19 mouse cellular contexts compared by ENCODE assay signal in genomic region chr16:38596099-38596498, GRCm38 (mm10). TPM values are rescaled to one million over a fixed set of nuclear protein-coding genes. Genes with fewer than 3 reads are reported as not detected.
DNase-seq lines count a peak whose midpoint lies in the region; ATAC-seq and TF ChIP-seq lines count a peak whose summit lies in the region.
"Had no signal": no experiment of that assay in that cellular context is flagged by ENCODE, and none has a peak within 500 bp of the region (broad histone marks: within the 10 kb centered on the region; RNA-seq: fewer than 3 reads in every experiment).

No protein-coding gene starts in this region.

- H3K9ac ChIP-seq in midbrain, embryonic 11.5 days (ENCODE audit: low read length): no peak overlapping the region
- H3K9ac ChIP-seq in kidney, embryonic 15.5 days: no peak overlapping the region

- no peak for TF ChIP-seq POLR2A in myocyte (IDR thresholded peaks at IDR 0.05; ENCODE audit: insufficient read length, low read depth)

- H3K27me3 ChIP-seq in midbrain, embryonic 11.5 days (ENCODE audit: control insufficient read depth, insufficient read depth, low read length): no peaks in the 10 kb centered on the region
- no peaks in the 10 kb centered on the region for H3K27me3 ChIP-seq in midbrain, embryonic 10.5 days (ENCODE audit: low read depth, poor library complexity, severe bottlenecking)
- no peaks in the 10 kb centered on the region for H3K27me3 ChIP-seq in myocyte (ENCODE audit: control insufficient read depth, insufficient read depth, insufficient read length)
- H3K27me3 ChIP-seq in kidney, embryonic 15.5 days: no peaks in the 10 kb centered on the region
- H3K27me3 ChIP-seq: CH12.LX, Patski had no signal

- DNase-seq in heart, adult 11 months: peak; percentile 84
- DNase-seq in heart, postnatal 25 days (ENCODE audit: low spot score): no peak
- DNase-seq in midbrain, embryonic 11.5 days (ENCODE audit: low spot score, missing footprints): peak; percentile 44
- no peak for DNase-seq in midbrain, embryonic 10.5 days (ENCODE audit: low spot score)
- DNase-seq: adrenal gland, adult 8-10 months; adrenal gland, postnatal 10 days; adrenal gland, postnatal 14 days; adrenal gland, postnatal 25 days; B cell, adult 2 months; cerebellum, adult 11 months; cerebellum, adult 11-12 months; cerebellum, adult 18-20 months had no signal

- H3ac ChIP-seq in myocyte (ENCODE audit: control insufficient read depth, insufficient read length): no peak overlapping the region

- no peaks in the 10 kb centered on the region for H3K79me2 ChIP-seq in myocyte (ENCODE audit: control insufficient read depth, insufficient read depth)

- no peak for ATAC-seq in midbrain, embryonic 11.5 days (ENCODE audit: low FRiP score)
- no peak for ATAC-seq in kidney, embryonic 15.5 days (replicated peaks; ENCODE audit: low FRiP score)
- ATAC-seq: activated CD4-positive, CD25-positive, alpha-beta regulatory T cell, adult 4 months; CD4-positive, CD25-positive, alpha-beta regulatory T cell, adult 4 months; Patski had no signal

- H3K36me3 ChIP-seq in midbrain, embryonic 11.5 days (ENCODE audit: control insufficient read depth, insufficient read depth, low read length): peaks cover 5% of the 10 kb centered on the region
- peaks cover 37% of the 10 kb centered on the region for H3K36me3 ChIP-seq in midbrain, embryonic 10.5 days
- peaks cover 3% of the 10 kb centered on the region for H3K36me3 ChIP-seq in myocyte (ENCODE audit: control insufficient read depth, insufficient read depth)
- H3K36me3 ChIP-seq in kidney, embryonic 15.5 days: peaks cover 35% of the 10 kb centered on the region

- H3K4me1 ChIP-seq in midbrain, embryonic 11.5 days (ENCODE audit: control insufficient read depth, insufficient read depth, low read length): no peaks in the 10 kb centered on the region
- H3K4me1 ChIP-seq in midbrain, embryonic 10.5 days: no peaks in the 10 kb centered on the region
- no peaks in the 10 kb centered on the region for H3K4me1 ChIP-seq in kidney, embryonic 15.5 days

- H3K4me3 ChIP-seq in midbrain, embryonic 11.5 days (ENCODE audit: low read depth, low read length): no peak overlapping the region
- H3K4me3 ChIP-seq in midbrain, embryonic 10.5 days: no peak overlapping the region
- no peak overlapping the region for H3K4me3 ChIP-seq in myocyte
- H3K4me3 ChIP-seq in kidney, embryonic 15.5 days (replicated peaks): no peak overlapping the region

- H3K9me3 ChIP-seq in midbrain, embryonic 11.5 days (ENCODE audit: control insufficient read depth, low read length): no peaks in the 10 kb centered on the region
- no peaks in the 10 kb centered on the region for H3K9me3 ChIP-seq in midbrain, embryonic 10.5 days (replicated peaks)
- H3K9me3 ChIP-seq in kidney, embryonic 15.5 days (replicated peaks): no peaks in the 10 kb centered on the region
- H3K9me3 ChIP-seq: G1E had no signal

- H3K4me2 ChIP-seq in midbrain, embryonic 11.5 days: no peak overlapping the region
- H3K4me2 ChIP-seq in myocyte (ENCODE audit: low read depth): no peak overlapping the region
- no peak overlapping the region for H3K4me2 ChIP-seq in kidney, embryonic 15.5 days

- intact Hi-C loops in heart, postnatal 25 days (cut with DNase I): no loop called here

- no peak overlapping the region for H3K27ac ChIP-seq in midbrain, embryonic 11.5 days (ENCODE audit: low read depth, low read length)
- no peak overlapping the region for H3K27ac ChIP-seq in midbrain, embryonic 10.5 days (replicated peaks)
- H3K27ac ChIP-seq in kidney, embryonic 15.5 days: no peak overlapping the region

- 78% methylated on average over 2 of the region's 2 CpGs for WGBS in midbrain, embryonic 11.5 days
- WGBS in midbrain, embryonic 10.5 days: 90% methylated on average over 2 of the region's 2 CpGs
- 89% methylated on average over 2 of the region's 2 CpGs for WGBS in kidney, embryonic 15.5 days

TF ChIP-seq in myocyte, 11 proteins besides CTCF, POLR2A, EP300 and RAD21:
- TF ChIP-seq USF1 (IDR thresholded peaks at IDR 0.05; ENCODE audit: low read depth) (no peak), POLR2AphosphoS2 (IDR thresholded peaks at IDR 0.05; ENCODE audit: insufficient read length, low read depth) (peak; percentile 62)
TF ChIP-seq in myocyte: peak in this region for 1.

RNA-seq across cellular contexts. Expression of gene Tmem39a, which starts 37.6 kb away (rescaled TPM):
- total RNA-seq in heart, postnatal 25 days (2021): 10 to 100 TPM; 18.3 to 27.7 TPM
- polyA plus RNA-seq in midbrain, embryonic 11.5 days (2014; fragmentation: Nextera tagmentation; extraction: Ambion mirVana): 79.4 and 80.5 TPM in 2 replicates
- 80.8 and 91.6 TPM in 2 replicates for polyA plus RNA-seq in midbrain, embryonic 10.5 days (2016; fragmentation: Nextera tagmentation; extraction: Ambion mirVana)
- 36.8 TPM for polyA plus RNA-seq in myocyte (2012; fragmentation: generic; extraction: Trizol)
- polyA plus RNA-seq in kidney, embryonic 15.5 days (2015; fragmentation: Nextera tagmentation; extraction: Ambion mirVana): 118 and 125 TPM in 2 replicates

RNA-seq across cellular contexts. Expression of gene Poglut1, which starts 46.0 kb away (rescaled TPM):
- total RNA-seq in heart, postnatal 25 days (2021): 10 to 100 TPM in 1 of 2 experiments, 1 to 10 TPM in 1; 9.5 to 10.4 TPM
- 68.4 and 75.9 TPM in 2 replicates for polyA plus RNA-seq in midbrain, embryonic 11.5 days (2014; fragmentation: Nextera tagmentation; extraction: Ambion mirVana)
- 68.2 and 73.0 TPM in 2 replicates for polyA plus RNA-seq in midbrain, embryonic 10.5 days (2016; fragmentation: Nextera tagmentation; extraction: Ambion mirVana)
- polyA plus RNA-seq in myocyte (2012; fragmentation: generic; extraction: Trizol): 25.5 TPM
- polyA plus RNA-seq in kidney, embryonic 15.5 days (2015; fragmentation: Nextera tagmentation; extraction: Ambion mirVana): 58.0 and 60.6 TPM in 2 replicates

Comparison
In these comparisons a context has a peak if more than half of its experiments do, and no peak if none do; other contexts are left out.
1. DNase-seq: peak in heart, adult 11 months (single experiment) and midbrain, embryonic 11.5 days (single experiment); none in heart, postnatal 25 days (single experiment) and midbrain, embryonic 10.5 days (single experiment).